Mouse (Mus musculus) heart, postnatal 0 days (tissue): ENCODE measurements at regions not wholly inside any gene's neighbourhood (a gene's known extent, or its start where the extent isn't known, plus 50 kb on each side); places are given as distances from the start of the nearest gene placed in this dataset.

ENCODE experiments used
- CTCF ChIP-seq: IDR thresholded peaks from 2 replicates; pipeline ENCODE4 v1.5.1; 2016; ENCODE audit warnings: antibody characterized with exemption, control low read depth, low read depth
- EP300 ChIP-seq: IDR thresholded peaks from 2 replicates; pipeline ENCODE4 v1.6.1; 2016; ENCODE audit warnings: antibody characterized with exemption, low read depth

DNA sequence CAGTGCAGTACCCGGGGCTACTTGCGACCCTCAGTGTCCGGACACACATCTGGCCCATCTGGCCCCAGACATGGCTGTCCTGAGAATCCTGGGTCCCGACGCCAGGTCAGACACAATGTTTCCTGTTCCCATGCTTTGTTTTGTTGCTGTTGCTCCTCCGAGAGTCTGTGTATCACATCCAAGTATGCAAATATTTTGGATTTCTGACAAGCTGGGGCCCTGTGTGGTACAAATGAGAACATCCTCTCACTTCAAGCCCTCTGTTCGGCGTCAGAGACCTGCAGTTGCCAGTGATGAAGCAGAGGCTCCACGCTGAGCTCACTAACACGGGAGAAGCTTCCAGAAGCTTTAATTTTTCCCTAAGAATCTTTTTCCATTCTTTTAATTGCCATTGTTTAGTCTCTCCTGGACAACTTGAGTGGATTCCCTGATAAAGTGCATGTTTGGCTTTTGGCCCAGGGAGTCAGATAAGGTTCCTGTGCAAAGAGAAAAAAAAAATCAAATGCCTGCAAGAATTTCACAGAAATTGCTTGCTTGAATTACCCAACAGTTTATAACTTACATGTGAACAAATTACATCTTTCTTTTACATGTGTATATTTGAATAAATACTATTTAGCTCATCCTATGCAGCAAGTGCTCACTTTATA is 304.5 kb upstream of the Irx2 start:
- TF ChIP-seq CTCF (no peak), EP300 (no peak)
